Mouse (Mus musculus) ES-E14 (cell line): Measurements from ENCODE around the gene Sepsecs. TPM values are rescaled to one million over a fixed set of nuclear protein-coding genes. Genes with fewer than 3 reads are reported as not detected.

Experiments
- DNase-seq: peaks from one replicate; pipeline ENCODE4 v3.0.0-alpha.2; 2013; ENCODE audit warnings: low read depth, low spot score
- H3K27ac ChIP-seq: 2 replicates; pipeline ENCODE4 v1.5.1; 2012; ENCODE audit warnings: low read depth, mild to moderate bottlenecking, low read length, moderate library complexity, mixed read lengths; ENCODE audit not compliant: poor library complexity, insufficient read depth, severe bottlenecking
- H3K36me3 ChIP-seq: 2 replicates; pipeline ENCODE4 v1.6.1; 2012; ENCODE audit warnings: mild to moderate bottlenecking, low read length, moderate library complexity, mixed read lengths; ENCODE audit not compliant: control insufficient read depth, poor library complexity, insufficient read depth, severe bottlenecking
- H3K4me1 ChIP-seq, 2 experiments: fragments of 150-350 bp in 1 of 2; sonication (generic) in 1 of 2; 2 replicates each; pipeline ENCODE4 v1.6.1; 2012; ENCODE audit warnings: low read length in 2 of 2, mild to moderate bottlenecking in 1 of 2, mixed read lengths in 1 of 2; ENCODE audit not compliant: control insufficient read depth in 2 of 2, insufficient read depth in 2 of 2, poor library complexity in 1 of 2
- H3K4me3 ChIP-seq, 2 experiments: fragments of 150-350 bp in 1 of 2; sonication (generic) in 1 of 2; 2 replicates each; pipeline ENCODE4 v1.5.1; 2012; ENCODE audit warnings: low read length in 2 of 2, low read depth in 1 of 2, mild to moderate bottlenecking in 1 of 2, mixed read lengths in 1 of 2; ENCODE audit not compliant: insufficient read depth in 1 of 2, poor library complexity in 1 of 2, severe bottlenecking in 1 of 2
- H3K9ac ChIP-seq: 2 replicates; pipeline ENCODE4 v1.6.1; 2012; ENCODE audit warnings: low read depth, mild to moderate bottlenecking, low read length, mixed read lengths; ENCODE audit not compliant: poor library complexity, insufficient read depth, severe bottlenecking
- H3K9me3 ChIP-seq: fragments of 150-350 bp; sonication (generic); 2 replicates; pipeline ENCODE4 v1.6.1; 2012; ENCODE audit warnings: low read depth, mild to moderate bottlenecking, low read length; ENCODE audit not compliant: control insufficient read depth, insufficient read depth
- CHD2 ChIP-seq: IDR thresholded peaks from 2 replicates; pipeline ENCODE4 v1.6.1; 2014; ENCODE audit warnings: mild to moderate bottlenecking, low read depth, low read length, inconsistent platforms
- HCFC1 ChIP-seq: IDR thresholded peaks from 2 replicates; pipeline ENCODE4 v1.6.1; 2012; ENCODE audit warnings: low read length, inconsistent platforms, borderline replicate concordance; ENCODE audit not compliant: insufficient read depth
- MAFK ChIP-seq: IDR thresholded peaks from 2 replicates; pipeline ENCODE4 v1.6.1; 2014; ENCODE audit warnings: mild to moderate bottlenecking, low read depth, low read length, inconsistent platforms; ENCODE audit not compliant: insufficient read depth
- ZC3H11A ChIP-seq: IDR thresholded peaks from 2 replicates; pipeline ENCODE4 v1.6.1; 2012; ENCODE audit warnings: low read depth, mild to moderate bottlenecking, inconsistent platforms, low read length, borderline replicate concordance
- ZNF384 ChIP-seq: IDR thresholded peaks from 2 replicates; pipeline ENCODE4 v1.6.1; 2012; ENCODE audit warnings: low read depth, low read length, inconsistent platforms
- in situ Hi-C, 2 experiments: fragments of 600-800 bp; cut with MboI; formaldehyde crosslinking; loops; one replicate each; pipeline ENCODE4 v1.15.1; 2025; ENCODE audit warnings: low sequenced_read_pairs in 2 of 2, inconsistent platforms in 1 of 2; ENCODE audit not compliant: unreplicated experiment in 2 of 2
- total RNA-seq: library from RNA; depleted of rRNA; stranded (reverse); fragments of 300-350 nt; gene quantifications from 2 replicates; pipeline ENCODE4 v1.2.3, GENCODE M21; 2012

The Sepsecs gene
- total RNA-seq, 1 experiment: 9.7 TPM

GRCm38 (mm10) chr5:52614686-52615085 is 54.8 kb downstream of the Sepsecs start:
- in situ Hi-C loops: no loop called here
- peaks cover 0 to 10% of the 10 kb centered on the region in 2 experiments; a peak in 1 of 4 replicates for H3K4me1 ChIP-seq
- no peak overlapping the region for H3K27ac ChIP-seq
- H3K9ac ChIP-seq: no peak overlapping the region
- H3K36me3 ChIP-seq: no peaks in the 10 kb centered on the region
- TF ChIP-seq MAFK: no peak
- no peak for TF ChIP-seq HCFC1
- TF ChIP-seq ZC3H11A: no peak
- TF ChIP-seq CHD2: no peak
- TF ChIP-seq ZNF384: no peak
- no peak for DNase-seq
- H3K9me3 ChIP-seq: no peaks in the 10 kb centered on the region
- no peak overlapping the region for H3K4me3 ChIP-seq

GRCm38 (mm10) chr5:52612776-52613175 is 56.7 kb downstream of the Sepsecs start:
- no peak overlapping the region for H3K27ac ChIP-seq
- no peak overlapping the region for H3K9ac ChIP-seq
- no peak for TF ChIP-seq MAFK
- no peak for TF ChIP-seq ZC3H11A
- H3K4me1 ChIP-seq: peaks cover 0 to 7% of the 10 kb centered on the region in 2 experiments; a peak in 1 of 4 replicates
- H3K4me3 ChIP-seq: no peak overlapping the region
- in situ Hi-C loops: no loop called here
- no peaks in the 10 kb centered on the region for H3K9me3 ChIP-seq
- no peaks in the 10 kb centered on the region for H3K36me3 ChIP-seq
- no peak for DNase-seq

GRCm38 (mm10) chr5:52611315-52611895 is 58.1 kb downstream of the Sepsecs start:
- Histone ChIP-seq H3K9me3 (no peaks in the 10 kb centered on the region), H3K4me1 (peaks cover 0 to 2% of the 10 kb centered on the region in 2 experiments; a peak in 1 of 4 replicates), H3K9ac (no peak overlapping the region), H3K4me3 (no peak overlapping the region), H3K27ac (no peak overlapping the region), H3K36me3 (no peaks in the 10 kb centered on the region)
- no peak for TF ChIP-seq CHD2
- no peak for TF ChIP-seq HCFC1
- no peak for TF ChIP-seq MAFK
- TF ChIP-seq ZNF384: no peak
- no peak for TF ChIP-seq ZC3H11A
- no peak for DNase-seq
- in situ Hi-C loops: no loop called here

- H3K9ac ChIP-seq: no peak overlapping the region
- in situ Hi-C loops: no loop called here
- no peaks in the 10 kb centered on the region; a peak in 1 of 4 replicates for H3K4me1 ChIP-seq
- DNase-seq: no peak
- TF ChIP-seq MAFK: no peak
- no peak for TF ChIP-seq ZC3H11A
- no peak for TF ChIP-seq CHD2
- no peak for TF ChIP-seq ZNF384
- no peak for TF ChIP-seq HCFC1
- no peaks in the 10 kb centered on the region for H3K9me3 ChIP-seq
- no peak overlapping the region for H3K4me3 ChIP-seq
- H3K36me3 ChIP-seq: no peaks in the 10 kb centered on the region
- H3K27ac ChIP-seq: no peak overlapping the region
These were observed 59.2 kb downstream of the Sepsecs start for GRCm38 (mm10) chr5:52610306-52610705.

- Histone ChIP-seq H3K9me3 (no peaks in the 10 kb centered on the region), H3K4me1 (no peaks in the 10 kb centered on the region), H3K4me3 (no peak overlapping the region), H3K36me3 (no peaks in the 10 kb centered on the region), H3K27ac (no peak overlapping the region), H3K9ac (no peak overlapping the region)
- in situ Hi-C loops: no loop called here
- DNase-seq: no peak
- TF ChIP-seq ZC3H11A: no peak
- no peak for TF ChIP-seq MAFK
- TF ChIP-seq ZNF384: no peak
- no peak for TF ChIP-seq HCFC1
- TF ChIP-seq CHD2: no peak
These were observed 59.8 kb downstream of the Sepsecs start for GRCm38 (mm10) chr5:52609672-52610071.
